Mouse (Mus musculus): ENCODE results near the gene Prune1. TPM values are rescaled to one million over a fixed set of nuclear protein-coding genes. Genes with fewer than 3 reads are reported as not detected.

Gene Prune1
- polyA plus RNA-seq, 1 experiment from 2014 or later = 66.7 TPM

GRCm38 (mm10) chr3:95229781-95230494 is 51.9 kb downstream of the Prune1 start:
- H3K9ac ChIP-seq (replicated peaks; ENCODE audit: low read depth, low read length) = peak overlapping the region; percentile 76
- H3K4me1 ChIP-seq (ENCODE audit: control insufficient read depth, insufficient read depth, low read length) = peaks cover 41% of the 10 kb centered on the region
- 0% methylated on average over 12 of the region's 13 CpGs for WGBS
- peak overlapping the region; percentile 81 for H3K4me3 ChIP-seq (ENCODE audit: low read depth, low read length)
- H3K27me3 ChIP-seq (ENCODE audit: control insufficient read depth, insufficient read depth, low read length) = no peaks in the 10 kb centered on the region
- H3K4me2 ChIP-seq (ENCODE audit: low read depth, low read length) = peak overlapping the region; percentile 96
- peak overlapping the region; percentile 92 for H3K27ac ChIP-seq (ENCODE audit: low read depth, low read length)
- peaks cover 29% of the 10 kb centered on the region for H3K36me3 ChIP-seq (ENCODE audit: control insufficient read depth, insufficient read depth, low read length)
- no peak for ATAC-seq (ENCODE audit: low read depth)
- H3K9me3 ChIP-seq (ENCODE audit: control insufficient read depth, low read length) = no peaks in the 10 kb centered on the region

DNA sequence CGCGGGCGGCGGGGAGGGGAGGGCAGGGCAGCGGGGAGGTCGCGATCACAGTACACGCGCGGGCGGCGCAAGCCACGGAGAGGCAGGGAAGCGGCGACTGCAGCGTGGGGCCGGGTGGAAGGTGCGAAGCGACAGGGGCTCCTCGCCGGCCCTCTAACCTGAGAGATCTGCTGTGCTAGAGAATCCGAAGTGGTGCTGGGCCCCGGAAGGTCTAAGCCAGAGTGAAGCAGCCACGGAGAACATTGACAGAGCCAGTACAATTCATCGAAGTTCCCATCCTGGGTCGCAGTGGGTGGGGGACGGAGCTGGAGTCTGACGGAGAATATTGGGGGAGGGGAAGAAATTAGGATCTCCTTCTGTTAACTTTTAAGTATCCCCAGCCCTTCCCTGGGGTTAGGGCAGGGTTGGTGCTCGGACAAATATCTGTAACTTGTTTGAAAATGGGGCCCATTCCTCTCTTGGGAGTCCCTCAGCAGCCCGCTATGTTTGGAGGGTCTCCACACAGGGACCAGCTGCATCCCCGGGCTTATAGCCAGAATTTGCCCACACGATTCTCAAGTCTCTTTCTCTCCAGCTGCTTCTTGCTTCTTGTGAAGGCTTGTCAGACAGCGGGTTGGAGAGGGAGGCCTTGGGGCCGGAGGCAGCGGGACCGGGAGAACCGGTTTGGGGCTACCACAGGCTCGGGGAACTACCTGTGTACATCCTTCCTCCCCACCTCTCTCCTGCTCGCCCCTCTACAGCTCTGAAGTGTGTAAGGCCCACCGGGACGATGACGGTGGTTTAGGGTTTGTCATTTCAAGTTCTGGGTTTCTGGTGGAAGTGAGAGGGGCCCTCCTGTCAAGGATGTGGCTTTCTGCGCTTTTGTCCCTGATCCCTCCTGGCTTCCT is 52.7 kb downstream of the Prune1 start:
- H3K4me1 ChIP-seq (ENCODE audit: control insufficient read depth, insufficient read depth, low read length) = peaks cover 48% of the 10 kb centered on the region
- peak overlapping the region; percentile 81 for H3K4me3 ChIP-seq (ENCODE audit: low read depth, low read length)
- H3K27ac ChIP-seq (ENCODE audit: low read depth, low read length) = peak overlapping the region; percentile 92
- no peaks in the 10 kb centered on the region for H3K27me3 ChIP-seq (ENCODE audit: control insufficient read depth, insufficient read depth, low read length)
- ATAC-seq (ENCODE audit: low read depth) = peak; percentile 23; the same call in 1 of the 2 replicates
- peaks cover 21% of the 10 kb centered on the region for H3K36me3 ChIP-seq (ENCODE audit: control insufficient read depth, insufficient read depth, low read length)
- H3K9ac ChIP-seq (replicated peaks; ENCODE audit: low read depth, low read length) = peak overlapping the region; percentile 76
- under 1% methylated on average over 40 of the region's 43 CpGs for WGBS
- peak overlapping the region; percentile 96 for H3K4me2 ChIP-seq (ENCODE audit: low read depth, low read length)
- H3K9me3 ChIP-seq (ENCODE audit: control insufficient read depth, low read length) = no peaks in the 10 kb centered on the region

DNA sequence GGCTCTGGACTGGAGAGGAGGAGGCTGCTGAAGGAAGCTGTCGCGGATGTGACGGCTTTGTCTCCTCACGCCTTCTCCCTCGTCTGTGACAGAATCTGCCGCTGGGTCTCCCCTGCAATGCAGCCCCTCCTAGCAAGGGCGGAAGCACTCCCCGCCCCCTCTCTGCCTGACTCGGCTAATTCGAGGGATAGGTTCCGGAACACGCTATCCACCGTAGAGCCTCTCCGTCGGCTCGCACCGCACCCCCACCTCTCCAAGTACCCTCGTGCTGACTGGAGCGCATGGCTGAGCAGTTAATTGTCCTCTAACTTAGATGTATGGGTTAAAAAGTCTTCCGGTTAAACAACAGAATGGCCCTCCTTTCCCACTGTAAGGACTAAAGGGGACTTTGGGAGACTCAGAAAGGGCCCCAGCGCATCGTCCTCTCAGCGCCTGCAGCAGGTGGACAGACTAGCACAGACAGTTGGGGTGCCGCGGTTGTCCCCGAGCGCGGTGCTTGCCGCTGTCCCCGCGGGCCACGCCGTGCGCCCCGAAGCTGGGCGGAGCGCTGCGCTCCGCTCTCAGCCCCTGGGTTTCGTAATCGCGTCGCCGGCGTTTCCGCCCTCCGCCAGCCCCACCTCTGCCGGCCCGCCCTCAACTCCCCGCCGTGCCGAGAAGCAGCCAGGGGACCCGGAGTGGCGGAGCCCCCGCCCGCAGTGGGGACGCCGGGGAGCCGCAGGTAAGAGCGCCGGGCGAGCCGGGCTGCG is 53.6 kb downstream of the Prune1 start, which contains the start of gene Cdc42se1:
Gene Cdc42se1 (plus strand): TSS at position 585 of the 746 bp plus-strand sequence.
- H3K4me3 ChIP-seq (ENCODE audit: low read depth, low read length) = peak within 1 kb of the TSS; percentile 81
- H3K9me3 ChIP-seq (ENCODE audit: control insufficient read depth, low read length) = no peaks in the 10 kb centered on the region
- H3K9ac ChIP-seq (replicated peaks; ENCODE audit: low read depth, low read length) = peak within 1 kb of the TSS; percentile 76
- under 1% methylated on average over 62 of the region's 64 CpGs for WGBS
- H3K36me3 ChIP-seq (ENCODE audit: control insufficient read depth, insufficient read depth, low read length) = peaks cover 12% of the 10 kb centered on the region; the same call in 1 of the 2 replicates
- no peaks in the 10 kb centered on the region for H3K27me3 ChIP-seq (ENCODE audit: control insufficient read depth, insufficient read depth, low read length)
- ATAC-seq (ENCODE audit: low read depth) = peak; percentile 92
- H3K4me1 ChIP-seq (ENCODE audit: control insufficient read depth, insufficient read depth, low read length) = peaks cover 48% of the 10 kb centered on the region
- peak within 1 kb of the TSS; percentile 96 for H3K4me2 ChIP-seq (ENCODE audit: low read depth, low read length)
- H3K27ac ChIP-seq (ENCODE audit: low read depth, low read length) = peak within 1 kb of the TSS; percentile 92

GRCm38 (mm10) chr3:95227214-95227613 is 54.7 kb downstream of the Prune1 start:
- Histone ChIP-seq H3K9ac (replicated peaks; ENCODE audit: low read depth, low read length) (peak overlapping the region; percentile 76), H3K27ac (ENCODE audit: low read depth, low read length) (peak overlapping the region; percentile 92), H3K9me3 (ENCODE audit: control insufficient read depth, low read length) (no peaks in the 10 kb centered on the region), H3K4me3 (ENCODE audit: low read depth, low read length) (peak overlapping the region; percentile 81), H3K36me3 (ENCODE audit: control insufficient read depth, insufficient read depth, low read length) (peaks cover 6% of the 10 kb centered on the region; the same call in 1 of the 2 replicates), H3K4me2 (ENCODE audit: low read depth, low read length) (peak overlapping the region; percentile 96), H3K27me3 (ENCODE audit: control insufficient read depth, insufficient read depth, low read length) (no peaks in the 10 kb centered on the region), H3K4me1 (ENCODE audit: control insufficient read depth, insufficient read depth, low read length) (peaks cover 48% of the 10 kb centered on the region)
- WGBS = 6% methylated on average over 1 of the region's 1 CpGs
- ATAC-seq (ENCODE audit: low read depth) = no peak

DNA sequence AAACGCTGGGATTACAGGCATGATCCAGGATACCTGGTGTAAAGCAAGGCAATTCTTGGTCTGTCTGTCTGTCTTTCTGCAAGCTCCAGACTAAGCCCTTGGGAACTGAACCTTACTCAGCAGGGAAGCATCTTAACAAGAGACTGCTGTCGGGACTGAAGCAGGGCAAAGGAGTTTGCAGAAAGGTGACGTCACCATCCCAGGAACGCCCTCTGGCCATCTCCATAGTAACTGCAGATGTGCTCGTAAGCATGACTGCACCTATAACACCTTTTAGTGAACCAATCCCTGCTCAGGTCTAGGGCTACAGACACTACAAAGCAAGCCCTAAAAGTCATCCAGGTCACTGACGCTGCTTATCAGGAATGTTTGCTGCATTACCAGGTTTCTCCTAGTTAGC is 57.6 kb downstream of the Prune1 start:
- H3K27me3 ChIP-seq (ENCODE audit: control insufficient read depth, insufficient read depth, low read length) = no peaks in the 10 kb centered on the region
- peak overlapping the region; percentile 29; the same call in 1 of the 2 replicates for H3K4me2 ChIP-seq (ENCODE audit: low read depth, low read length)
- H3K4me3 ChIP-seq (ENCODE audit: low read depth, low read length) = no peak overlapping the region
- WGBS = 30% methylated on average over 6 of the region's 6 CpGs
- ATAC-seq (ENCODE audit: low read depth) = no peak
- H3K9me3 ChIP-seq (ENCODE audit: control insufficient read depth, low read length) = no peaks in the 10 kb centered on the region
- peaks cover 12% of the 10 kb centered on the region; the same call in 1 of the 2 replicates for H3K36me3 ChIP-seq (ENCODE audit: control insufficient read depth, insufficient read depth, low read length)
- H3K9ac ChIP-seq (replicated peaks; ENCODE audit: low read depth, low read length) = no peak overlapping the region
- peaks cover 22% of the 10 kb centered on the region for H3K4me1 ChIP-seq (ENCODE audit: control insufficient read depth, insufficient read depth, low read length)
- H3K27ac ChIP-seq (ENCODE audit: low read depth, low read length) = no peak overlapping the region

GRCm38 (mm10) chr3:95223041-95223440 is 58.8 kb downstream of the Prune1 start:
- 95% methylated on average over 2 of the region's 2 CpGs for WGBS
- no peaks in the 10 kb centered on the region for H3K9me3 ChIP-seq (ENCODE audit: control insufficient read depth, low read length)
- H3K9ac ChIP-seq (replicated peaks; ENCODE audit: low read depth, low read length) = no peak overlapping the region
- no peaks in the 10 kb centered on the region for H3K27me3 ChIP-seq (ENCODE audit: control insufficient read depth, insufficient read depth, low read length)
- no peak overlapping the region for H3K27ac ChIP-seq (ENCODE audit: low read depth, low read length)
- no peak for ATAC-seq (ENCODE audit: low read depth)
- H3K36me3 ChIP-seq (ENCODE audit: control insufficient read depth, insufficient read depth, low read length) = peaks cover 14% of the 10 kb centered on the region; the same call in 1 of the 2 replicates
- no peak overlapping the region for H3K4me2 ChIP-seq (ENCODE audit: low read depth, low read length)
- H3K4me1 ChIP-seq (ENCODE audit: control insufficient read depth, insufficient read depth, low read length) = peaks cover 22% of the 10 kb centered on the region
- no peak overlapping the region for H3K4me3 ChIP-seq (ENCODE audit: low read depth, low read length)

DNA sequence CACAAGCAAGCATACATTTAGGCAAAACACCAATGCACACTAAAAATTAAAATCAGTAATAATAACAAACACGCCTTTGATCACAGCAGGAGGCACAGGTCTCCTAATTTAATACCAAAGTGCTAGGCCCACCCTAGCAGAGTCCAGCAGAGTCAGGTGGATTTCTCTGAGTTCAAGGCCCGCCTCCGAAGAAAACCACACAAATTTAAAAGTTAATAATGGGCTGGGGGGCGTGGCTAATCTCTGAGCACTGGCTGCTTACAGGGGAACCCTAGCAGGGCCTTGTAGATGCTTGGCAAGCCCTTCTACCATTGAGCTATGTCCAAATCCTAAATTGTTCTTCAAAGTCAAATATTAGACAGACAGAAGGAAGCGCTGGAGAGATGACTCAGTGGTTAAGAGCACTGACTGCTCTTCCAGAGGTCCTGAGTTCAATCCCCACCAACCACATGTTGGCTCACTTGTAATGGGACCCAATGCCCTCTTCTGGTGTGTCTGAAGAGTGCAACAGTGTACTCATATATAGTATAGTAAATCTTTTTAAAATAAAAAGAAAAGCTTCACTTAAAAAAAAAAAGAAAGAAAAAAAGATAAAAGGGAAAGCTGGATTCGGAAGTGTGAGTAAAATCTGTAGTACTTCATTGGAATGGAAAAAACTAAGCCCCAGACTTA is 63.3 kb downstream of the Prune1 start:
- H3K27ac ChIP-seq (ENCODE audit: low read depth, low read length) = peak overlapping the region; percentile 82; the same call in 1 of the 2 replicates
- no peaks in the 10 kb centered on the region for H3K9me3 ChIP-seq (ENCODE audit: control insufficient read depth, low read length)
- H3K4me1 ChIP-seq (ENCODE audit: control insufficient read depth, insufficient read depth, low read length) = no peaks in the 10 kb centered on the region
- ATAC-seq (ENCODE audit: low read depth) = no peak
- H3K4me2 ChIP-seq (ENCODE audit: low read depth, low read length) = peak overlapping the region; percentile 41
- H3K36me3 ChIP-seq (ENCODE audit: control insufficient read depth, insufficient read depth, low read length) = peaks cover 11% of the 10 kb centered on the region; the same call in 1 of the 2 replicates
- WGBS = 73% methylated on average over 6 of the region's 6 CpGs
- H3K9ac ChIP-seq (replicated peaks; ENCODE audit: low read depth, low read length) = no peak overlapping the region
- H3K27me3 ChIP-seq (ENCODE audit: control insufficient read depth, insufficient read depth, low read length) = no peaks in the 10 kb centered on the region
- H3K4me3 ChIP-seq (ENCODE audit: low read depth, low read length) = no peak overlapping the region

All from neural tube, embryonic 14.5 days (tissue).